Mouse (Mus musculus) myocyte (in vitro differentiated cells): ENCODE data around the gene Col4a1.

ENCODE experiments used
- MYOG ChIP-seq, 3 experiments: IDR thresholded peaks; one replicate each; pipeline ENCODE4 v1.6.1; 2011; ENCODE audit warnings: control low read depth in 2 of 3, low read depth in 2 of 3, mild to moderate bottlenecking in 2 of 3; ENCODE audit not compliant: insufficient read length in 2 of 3, control insufficient read depth in 1 of 3, insufficient read depth in 1 of 3
- POLR2A ChIP-seq: IDR thresholded peaks from one replicate; pipeline ENCODE4 v1.6.1; 2011; ENCODE audit warnings: low read depth, mild to moderate bottlenecking, control low read depth, moderate library complexity; ENCODE audit not compliant: insufficient read length
- POLR2AphosphoS2 ChIP-seq: IDR thresholded peaks from one replicate; pipeline ENCODE4 v1.6.1; 2011; ENCODE audit warnings: low read depth, control low read depth; ENCODE audit not compliant: insufficient read length

DNA sequence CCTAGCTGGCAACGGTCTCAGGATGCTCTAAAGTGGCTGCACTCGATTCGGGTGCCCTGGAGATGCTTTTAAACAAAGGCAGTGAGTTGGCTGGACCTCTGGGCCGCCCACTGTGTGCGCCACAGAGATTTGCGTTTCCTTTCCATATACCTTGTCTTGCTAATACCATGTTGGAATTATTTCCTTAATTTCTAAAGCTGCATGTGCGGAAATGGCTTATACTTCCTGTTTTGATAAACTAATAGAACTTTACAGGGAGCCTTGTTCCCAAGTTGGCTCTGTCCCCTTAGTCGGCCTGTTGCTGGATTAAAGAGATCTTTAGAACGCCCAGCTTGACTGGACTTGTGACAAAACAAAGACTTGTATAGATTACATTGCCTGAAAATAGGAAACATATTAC lies 35.1 kb upstream of the Col4a1 start:
- no peak for TF ChIP-seq MYOG (IDR thresholded peaks at IDR 0.05; ENCODE audit: control insufficient read depth in 1 of 3, insufficient read depth in 1 of 3, insufficient read length in 2 of 3, low read depth in 2 of 3)
- TF ChIP-seq POLR2A = no peak
- no peak for TF ChIP-seq POLR2AphosphoS2
